Mouse (Mus musculus) ZHBTc4 (cell line): ENCODE data around the gene Lpar5.
A peak's percentile ranks its signal among the peaks of the same experiment; 100 is the strongest.

ENCODE experiments used
- DNase-seq: peaks from one replicate; pipeline ENCODE4 v3.0.0-alpha.2; 2011; ENCODE audit warnings: low read depth, low spot score

The Lpar5 gene

DNA sequence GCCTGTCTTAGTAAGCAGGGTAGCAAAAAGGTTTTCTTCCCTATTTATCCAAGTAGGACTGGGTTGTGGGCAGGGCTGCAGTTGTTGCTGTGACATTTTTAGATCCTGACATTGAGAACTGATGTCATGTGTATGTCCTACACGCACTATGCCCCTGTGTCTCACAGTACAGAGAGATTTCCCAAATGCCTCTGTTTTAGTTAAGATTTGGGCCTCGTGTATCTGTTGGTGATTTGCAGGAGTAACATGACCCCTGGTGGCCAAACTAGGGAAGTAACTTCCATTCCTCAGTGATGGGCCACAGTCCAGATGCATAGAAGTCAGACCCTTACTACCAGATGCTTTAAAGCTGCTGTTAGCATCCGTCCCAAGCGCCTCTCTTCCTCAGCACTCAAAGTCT is 16.7 kb downstream of the Lpar5 start:
- peak; percentile 85 for DNase-seq

DNA sequence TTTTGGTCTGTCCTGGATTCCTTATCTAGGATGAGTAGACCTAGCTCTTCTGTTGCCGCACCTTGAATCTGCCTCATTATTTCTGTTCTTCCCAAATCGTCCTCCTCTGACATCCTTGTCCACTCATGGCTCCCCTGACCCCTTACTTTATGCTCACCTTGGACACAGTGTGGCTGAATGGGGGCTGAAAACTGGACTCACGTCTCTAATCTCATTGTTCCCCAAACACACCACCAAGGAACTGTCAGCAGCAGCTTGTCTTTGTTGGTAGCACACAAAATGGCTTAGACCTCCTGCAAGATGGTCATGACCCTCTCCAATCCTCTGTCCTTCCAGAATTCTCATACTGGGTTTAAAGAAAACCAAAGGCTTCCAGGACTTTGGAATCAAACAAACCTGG is 20.2 kb downstream of the Lpar5 start:
- DNase-seq: no peak

DNA sequence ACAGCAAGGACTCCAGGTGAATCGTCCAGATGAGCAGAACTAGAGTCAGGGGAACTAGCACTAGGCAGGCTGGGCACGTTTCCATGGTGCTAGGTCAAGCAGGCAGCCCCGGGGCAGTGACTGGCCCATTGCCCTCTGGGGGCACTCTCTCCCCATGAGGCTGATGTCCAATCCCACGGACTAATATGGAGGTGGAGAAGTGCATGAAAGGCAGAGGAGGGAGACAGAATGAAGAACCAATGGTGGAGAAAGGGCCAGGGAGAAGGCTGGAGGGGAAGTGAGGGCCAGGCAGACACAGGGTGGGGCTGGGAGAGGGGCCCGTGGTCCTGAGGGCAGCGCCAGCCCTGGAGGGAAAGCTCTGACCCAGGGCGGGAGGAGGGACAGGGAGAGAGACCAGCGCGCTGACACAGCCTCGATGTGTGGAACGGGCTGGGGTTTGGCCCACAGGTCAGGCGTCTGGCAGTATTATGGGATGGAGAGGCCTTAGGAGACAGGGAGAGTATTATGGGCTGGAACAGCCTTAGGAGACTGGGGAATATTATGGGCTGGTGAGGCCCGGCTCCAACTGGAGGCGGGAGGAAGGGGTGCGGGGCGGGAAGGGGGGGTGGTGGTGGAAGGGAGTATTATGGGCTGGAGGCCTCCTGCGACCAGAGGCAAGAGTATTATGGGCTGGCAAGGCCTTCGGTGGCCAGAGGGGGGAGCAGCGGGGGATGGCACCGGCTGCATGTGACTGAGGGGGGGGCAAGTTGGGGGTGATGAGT is 21.0 kb downstream of the Lpar5 start:
- DNase-seq: peak; percentile 91

DNA sequence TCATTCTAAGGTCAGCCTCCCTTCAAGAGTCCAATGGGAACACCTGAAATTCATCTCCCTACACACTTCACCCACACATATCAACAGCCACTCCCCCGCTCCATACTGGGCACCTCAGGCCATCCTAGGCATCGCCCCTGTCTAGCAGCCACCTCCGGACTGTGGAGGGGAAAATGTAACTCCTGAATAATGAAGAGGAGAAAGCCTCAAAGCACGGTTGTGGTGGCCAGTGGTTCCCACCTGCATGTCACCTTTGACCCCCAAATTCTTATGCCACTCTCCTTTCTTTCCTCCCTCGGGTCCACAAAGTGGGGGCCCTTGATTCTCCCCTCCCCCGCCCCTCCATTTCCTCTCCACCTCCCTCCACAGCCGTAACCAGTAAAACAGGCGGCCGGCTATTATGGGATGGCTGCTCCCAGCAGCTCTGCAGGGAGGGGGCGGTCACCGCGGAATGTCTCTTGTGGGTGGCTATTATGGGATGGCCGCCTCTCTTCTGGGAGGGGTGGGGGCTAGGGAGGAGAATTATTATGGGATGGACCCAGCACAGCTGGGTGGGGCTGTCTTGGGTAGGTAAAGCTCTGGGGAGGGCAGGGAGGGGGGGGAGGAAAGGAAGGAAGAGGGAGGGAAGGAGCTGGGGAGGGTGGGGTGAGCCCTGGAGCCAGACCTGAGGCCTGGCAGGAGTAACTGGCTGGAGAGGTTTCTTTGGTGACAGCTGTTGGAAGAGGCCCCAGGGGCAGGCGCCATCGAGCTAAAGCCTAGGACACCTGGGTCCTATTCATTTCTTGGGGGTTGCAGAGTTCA is 22.0 kb downstream of the Lpar5 start:
- peak; percentile 90 for DNase-seq

DNA sequence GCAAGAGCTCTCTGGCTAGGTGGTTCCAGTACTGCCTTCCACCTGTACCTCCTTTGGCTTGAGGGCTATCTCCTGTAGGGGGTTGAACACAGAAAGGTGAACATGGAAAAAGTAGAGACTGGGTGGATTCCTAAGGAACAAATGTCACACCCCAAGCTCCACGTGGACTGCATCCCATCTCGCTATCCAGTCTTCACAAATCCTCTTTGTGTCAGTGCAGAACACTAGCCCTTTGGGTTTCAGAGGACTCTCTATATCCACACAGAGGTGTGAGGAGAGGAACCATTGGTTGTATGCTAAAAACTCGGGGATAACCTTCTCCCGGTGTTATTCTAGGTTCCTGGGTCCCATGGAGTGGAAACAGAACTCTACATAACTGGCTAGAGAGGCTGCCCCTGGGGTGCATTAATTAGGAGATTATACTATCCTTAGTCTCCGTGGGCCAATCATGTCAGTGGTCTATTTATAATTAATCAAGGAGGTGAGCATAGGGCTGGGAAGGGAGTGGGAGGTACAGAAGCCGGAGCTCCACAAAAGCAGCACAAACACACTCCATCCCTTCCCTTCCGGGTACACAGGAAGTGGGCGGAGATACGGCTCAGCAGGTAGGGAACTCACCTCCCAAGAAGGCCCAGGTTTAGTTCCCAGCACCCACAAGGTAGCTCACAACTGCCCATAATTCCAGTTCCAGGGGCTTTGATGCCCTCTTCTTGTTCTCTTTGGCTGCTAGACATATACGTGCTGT is 22.8 kb downstream of the Lpar5 start:
- peak; percentile 74 for DNase-seq

DNA sequence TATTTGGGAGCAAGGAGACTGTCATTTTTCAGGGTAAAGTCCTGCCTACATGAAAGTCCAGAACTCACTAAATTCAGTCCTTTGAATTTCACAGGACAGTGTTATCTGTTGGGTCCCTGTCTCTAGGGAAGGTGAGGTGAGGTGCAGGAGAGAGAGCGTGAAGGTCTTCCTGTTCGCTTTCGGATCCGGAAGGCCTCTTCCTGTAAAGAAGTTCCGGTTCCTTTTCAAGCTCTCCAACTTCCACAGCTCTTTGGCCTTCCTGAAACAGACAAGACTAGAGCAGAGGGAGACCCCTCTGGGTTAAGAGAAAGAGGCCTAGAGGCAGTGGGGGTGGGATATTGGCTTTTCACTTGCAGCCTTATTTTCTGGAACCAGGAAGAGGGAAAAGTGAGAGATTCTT is 24.7 kb downstream of the Lpar5 start:
- DNase-seq: no peak

DNA sequence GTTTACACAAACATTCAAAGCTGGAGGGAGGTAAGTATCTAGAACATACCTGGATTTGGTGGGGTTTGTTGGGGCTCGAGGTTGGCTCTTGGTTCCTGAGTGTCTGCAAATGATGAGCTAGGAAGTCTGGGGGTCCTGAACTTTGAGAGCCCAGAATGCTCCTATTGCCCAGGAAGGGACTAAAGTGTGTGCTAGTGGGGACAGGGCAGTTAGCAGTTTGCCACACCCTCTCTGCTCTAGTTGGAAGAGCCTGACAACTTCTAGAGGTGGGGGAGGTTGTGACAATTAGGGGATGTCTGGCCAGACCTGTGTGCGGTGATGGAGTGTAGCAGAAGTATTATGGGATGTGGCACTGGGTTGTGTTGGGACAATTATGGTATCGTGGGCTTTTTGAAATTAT is 27.1 kb downstream of the Lpar5 start:
- DNase-seq: no peak

DNA sequence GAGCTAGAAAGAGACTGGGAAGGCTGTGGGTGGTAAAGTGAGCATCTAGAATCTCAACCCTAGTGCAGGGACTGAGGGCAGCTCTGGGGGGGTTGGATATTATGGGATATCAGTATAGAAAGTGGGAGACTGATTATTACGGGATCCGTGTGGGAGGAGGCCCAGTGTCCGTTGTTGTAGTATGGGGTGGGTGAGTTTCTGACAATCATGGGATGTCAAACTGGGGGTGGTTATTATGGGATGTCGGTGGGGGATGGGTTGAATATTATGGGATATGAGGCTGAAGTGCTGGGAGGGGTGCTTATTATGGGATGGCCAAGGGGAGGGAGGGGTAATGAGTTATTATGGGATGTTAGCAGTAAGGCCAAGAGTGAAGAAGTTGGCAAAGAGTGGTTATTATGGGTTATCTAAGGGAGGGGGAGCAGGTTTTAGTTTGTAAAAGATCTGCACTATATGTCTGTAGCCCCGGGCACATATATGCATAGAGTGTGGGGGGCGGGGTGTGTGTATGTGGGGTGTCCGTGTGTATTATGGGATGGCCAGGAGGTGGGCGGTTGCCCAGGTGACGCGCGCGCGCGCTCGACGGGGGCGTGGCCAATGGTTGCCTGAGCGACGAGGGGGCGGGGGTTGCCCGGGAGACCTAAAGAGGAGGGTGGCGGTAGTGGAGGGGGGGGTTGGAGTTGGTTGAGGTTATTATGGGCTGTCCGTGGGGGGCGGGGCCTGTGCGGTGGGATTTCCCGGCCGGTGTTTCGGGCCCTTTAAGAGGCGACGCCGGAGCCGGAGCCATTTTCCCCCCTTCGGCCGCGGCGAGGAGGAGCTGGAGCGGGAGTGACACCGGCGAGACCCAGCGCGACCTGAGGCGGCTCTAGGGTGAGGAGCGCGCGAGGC is 27.9 kb downstream of the Lpar5 start, which contains the start of gene Chd4:
Chd4 (plus strand) TSS at position 591 of the 888 bp plus-strand sequence.
- peak; percentile 95 for DNase-seq

DNA sequence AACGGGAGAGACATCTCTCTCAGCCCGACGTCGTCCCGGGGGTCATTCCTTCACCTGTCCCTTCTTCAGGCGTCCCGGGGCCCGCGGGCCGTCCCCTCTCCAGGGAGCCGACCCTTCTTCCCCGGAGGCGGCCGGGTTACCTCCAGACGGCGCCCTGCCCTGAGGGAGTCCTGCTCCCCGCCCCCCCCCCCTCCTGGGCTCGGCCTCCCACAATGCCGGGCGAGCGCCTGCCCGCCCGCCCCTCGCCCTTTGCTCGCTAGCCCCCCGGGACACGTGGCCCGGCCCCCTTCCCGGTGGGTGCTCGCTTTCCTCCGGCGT is 28.5 kb downstream of the Lpar5 start:
- no peak for DNase-seq

DNA sequence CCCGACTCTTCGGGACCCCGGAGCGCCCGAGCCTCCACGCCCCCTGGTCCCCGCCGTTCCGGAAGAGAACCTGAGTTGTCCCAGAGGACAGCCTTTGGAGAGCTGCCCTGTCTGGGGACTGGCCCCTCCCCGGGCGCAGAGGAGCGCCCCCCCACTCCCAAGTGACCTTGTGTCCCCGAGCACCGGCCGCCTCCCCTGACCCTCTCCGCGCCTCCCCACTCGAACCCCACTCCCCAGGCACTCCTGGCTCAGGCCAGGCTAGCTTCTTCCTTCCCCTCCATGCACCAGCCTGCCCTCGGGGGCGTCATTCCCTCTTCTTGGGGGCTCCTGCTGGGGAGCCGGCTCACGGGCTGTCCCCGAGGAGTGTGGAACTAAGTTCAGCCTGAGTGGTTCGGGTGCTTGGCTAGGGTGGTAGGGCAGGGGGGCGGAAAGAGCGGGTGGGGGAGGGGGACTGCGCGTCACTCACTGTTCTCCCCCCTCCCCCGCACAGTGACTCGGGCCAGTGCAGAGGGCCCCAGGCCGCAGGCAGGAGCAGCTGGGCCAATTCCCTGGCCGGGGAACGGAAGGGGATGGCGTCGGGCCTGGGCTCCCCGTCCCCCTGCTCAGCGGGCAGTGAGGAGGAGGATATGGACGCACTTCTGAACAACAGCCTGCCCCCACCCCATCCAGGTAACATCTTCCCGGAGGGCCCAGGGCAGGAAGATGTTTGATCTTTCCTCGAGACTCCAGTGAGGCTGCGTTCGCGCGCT is 29.1 kb downstream of the Lpar5 start:
- peak; percentile 39 for DNase-seq

DNA sequence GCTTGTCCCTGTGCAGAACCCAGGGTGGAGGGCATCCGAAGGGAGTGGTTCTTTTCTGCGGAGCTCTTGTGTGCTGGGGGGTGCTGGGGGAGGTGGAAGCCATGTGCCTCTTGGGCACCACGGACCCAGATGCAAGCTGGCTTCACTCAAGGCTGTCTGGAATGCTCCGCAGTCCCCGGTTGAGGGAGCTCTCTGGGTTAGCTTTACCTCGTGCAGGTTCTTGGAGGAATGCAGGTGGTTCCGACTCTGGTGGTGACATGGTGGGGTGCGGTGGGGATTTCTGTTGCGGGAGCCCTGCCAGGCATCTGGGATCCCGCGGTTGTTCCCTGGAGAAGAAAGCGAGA is 29.6 kb downstream of the Lpar5 start:
- no peak for DNase-seq

DNA sequence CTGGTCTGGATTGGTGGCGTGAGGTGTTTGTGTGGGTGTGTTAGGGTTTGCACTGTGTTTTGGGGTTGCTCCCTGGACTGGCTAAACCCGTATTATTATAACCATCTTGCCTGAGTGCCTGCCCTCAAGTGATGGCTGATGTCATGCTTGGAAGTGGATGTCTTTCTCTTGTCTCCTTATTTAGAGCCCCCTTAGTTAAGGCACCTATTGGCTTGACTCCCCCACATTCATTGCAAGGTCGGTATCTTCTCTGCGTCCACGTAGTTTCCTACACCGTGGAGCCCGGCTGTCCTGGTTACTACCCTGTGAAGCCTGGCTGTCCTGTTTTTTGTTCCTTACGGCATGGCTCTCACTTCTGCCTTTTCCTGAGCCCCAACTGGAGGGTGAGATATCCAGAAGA is 30.2 kb downstream of the Lpar5 start:
- no peak for DNase-seq

DNA sequence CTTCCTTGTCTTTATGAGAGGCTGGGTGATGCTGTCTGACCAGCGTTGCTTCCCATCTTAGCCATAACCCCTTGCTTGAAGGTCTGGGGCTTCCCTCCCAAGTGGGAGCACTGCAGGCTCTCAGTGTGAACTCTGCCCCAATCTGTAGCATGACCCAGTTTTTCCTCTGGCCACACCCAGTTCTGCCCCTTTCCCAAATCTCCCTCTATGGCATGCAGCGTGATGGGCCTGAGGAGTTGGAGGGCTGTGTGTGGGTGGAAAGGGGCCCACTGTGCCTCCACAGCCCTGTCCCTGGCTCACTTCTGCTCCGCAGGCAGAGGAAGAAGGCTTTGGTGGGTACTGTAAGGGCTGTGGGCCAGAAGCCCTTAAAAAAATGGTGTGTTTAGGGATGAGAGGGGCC is 30.8 kb downstream of the Lpar5 start:
- no peak for DNase-seq

DNA sequence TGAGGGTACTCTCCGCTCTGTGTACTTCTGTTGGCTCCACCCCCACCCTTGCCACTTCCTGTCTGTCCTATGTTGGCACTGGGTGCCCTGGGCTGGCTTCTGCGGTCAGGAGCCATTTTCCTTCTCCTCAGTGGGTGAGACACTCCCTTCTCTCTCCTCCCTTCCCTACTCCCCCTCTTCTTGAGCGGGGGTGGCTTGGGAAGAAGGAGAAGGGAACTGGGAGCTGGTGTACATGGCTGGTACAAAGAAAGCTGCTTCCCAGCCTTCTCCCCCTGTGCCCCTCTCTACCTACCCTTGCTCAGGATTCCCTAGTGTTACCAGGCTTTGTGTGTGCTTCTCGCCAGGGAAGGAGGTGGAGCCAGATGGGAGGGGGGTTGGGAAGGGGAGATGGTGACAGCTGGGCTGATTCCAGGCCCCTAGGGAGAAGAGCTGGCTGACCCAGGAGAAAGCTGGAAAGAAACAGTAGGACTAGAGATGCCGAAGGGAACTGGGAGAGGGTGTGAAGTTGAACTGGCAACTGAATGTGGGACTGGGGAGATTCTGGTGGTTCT is 31.8 kb downstream of the Lpar5 start:
- DNase-seq: no peak

DNA sequence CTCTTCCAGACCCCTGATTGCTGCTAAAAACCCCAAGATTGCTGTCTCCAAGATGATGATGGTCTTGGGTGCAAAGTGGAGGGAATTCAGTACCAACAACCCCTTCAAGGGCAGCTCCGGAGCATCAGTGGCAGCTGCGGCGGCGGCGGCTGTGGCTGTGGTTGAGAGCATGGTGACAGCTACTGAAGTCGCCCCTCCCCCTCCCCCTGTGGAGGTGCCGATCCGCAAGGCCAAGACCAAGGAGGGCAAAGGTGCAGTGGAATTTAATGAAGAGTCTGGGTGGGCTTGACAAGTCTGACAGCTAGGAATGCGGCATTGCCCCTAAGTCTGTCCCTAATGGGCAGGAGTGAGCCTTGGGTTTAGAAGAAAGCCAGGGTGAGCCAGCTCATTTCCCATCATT is 33.7 kb downstream of the Lpar5 start:
- DNase-seq: peak; percentile 41

DNA sequence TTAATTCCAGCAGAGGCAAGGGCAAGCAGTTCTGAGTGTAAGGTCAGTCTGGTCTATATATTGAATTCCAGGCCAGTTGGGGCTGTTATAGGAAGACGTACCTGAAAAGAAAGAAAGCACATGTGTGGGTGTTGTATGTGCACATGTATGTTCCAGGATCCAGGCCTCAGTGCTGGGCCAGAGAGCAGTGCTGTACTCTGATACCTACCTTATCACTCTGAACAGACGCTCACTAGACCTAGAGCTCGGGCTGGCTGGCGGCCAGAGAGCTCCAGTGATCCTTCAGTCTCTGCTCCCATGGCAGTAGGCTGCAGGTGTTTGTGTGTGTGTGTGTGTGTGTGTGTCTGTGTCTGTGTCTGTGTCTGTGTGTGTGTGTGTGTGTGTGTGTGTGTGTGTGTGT is 36.5 kb downstream of the Lpar5 start:
- DNase-seq: no peak

DNA sequence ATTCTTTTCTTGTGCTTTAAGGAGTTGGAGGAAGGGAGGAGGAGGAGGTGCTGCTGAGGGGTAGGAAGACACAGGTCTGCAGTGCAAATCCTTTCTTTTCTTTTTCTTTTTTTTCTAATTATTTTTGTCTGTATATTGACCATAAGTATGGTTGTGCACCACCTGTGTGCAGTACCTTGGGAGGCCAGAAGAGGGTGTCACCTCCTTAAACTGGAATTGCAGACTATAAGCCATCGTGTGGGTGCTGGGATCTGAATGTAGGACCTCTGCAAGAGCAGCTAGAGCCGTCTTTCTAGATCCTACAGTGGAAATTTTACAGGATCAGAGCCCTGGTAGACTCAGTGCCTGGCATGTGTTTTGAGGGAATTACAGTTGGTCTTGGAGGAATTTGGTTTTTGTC is 40.0 kb downstream of the Lpar5 start:
- DNase-seq: peak; percentile 76

DNA sequence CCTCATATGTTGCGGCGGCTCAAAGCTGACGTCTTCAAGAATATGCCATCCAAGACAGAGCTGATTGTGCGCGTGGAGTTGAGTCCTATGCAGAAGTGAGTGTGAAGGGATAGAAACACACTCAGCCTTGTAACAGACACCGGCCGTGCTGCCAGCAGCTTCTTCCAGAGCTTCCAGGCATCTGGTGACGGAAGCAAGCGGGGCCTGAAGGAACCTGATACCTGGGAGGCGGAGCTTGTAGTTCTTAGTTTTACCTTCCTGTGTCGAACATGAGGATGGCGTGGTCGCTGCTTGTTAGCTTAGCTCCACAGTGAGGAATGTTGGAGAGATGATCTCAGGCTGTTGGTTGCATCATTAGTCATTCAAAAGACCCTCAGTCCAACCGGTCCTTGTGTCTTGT is 41.7 kb downstream of the Lpar5 start:
- peak; percentile 39 for DNase-seq

DNA sequence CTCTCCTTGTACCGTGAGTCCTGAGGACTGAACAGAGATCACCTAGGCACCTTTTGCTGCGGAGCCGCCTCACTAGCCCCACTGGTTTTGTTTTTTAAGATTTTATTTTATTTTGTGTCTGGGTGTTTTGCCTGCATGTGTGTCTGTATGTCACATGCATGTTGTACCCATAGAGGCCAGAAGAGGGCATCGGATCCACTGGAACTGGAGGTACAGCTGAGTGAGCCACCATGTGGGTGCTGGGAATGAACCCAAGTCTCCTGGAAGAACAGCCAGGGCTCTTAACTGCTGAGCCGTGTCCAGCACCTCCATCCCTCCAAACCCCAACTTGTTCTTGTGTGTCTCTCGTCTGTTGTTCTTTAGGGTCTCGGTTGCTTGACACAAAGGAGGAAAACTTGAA is 43.2 kb downstream of the Lpar5 start:
- peak; percentile 81 for DNase-seq

DNA sequence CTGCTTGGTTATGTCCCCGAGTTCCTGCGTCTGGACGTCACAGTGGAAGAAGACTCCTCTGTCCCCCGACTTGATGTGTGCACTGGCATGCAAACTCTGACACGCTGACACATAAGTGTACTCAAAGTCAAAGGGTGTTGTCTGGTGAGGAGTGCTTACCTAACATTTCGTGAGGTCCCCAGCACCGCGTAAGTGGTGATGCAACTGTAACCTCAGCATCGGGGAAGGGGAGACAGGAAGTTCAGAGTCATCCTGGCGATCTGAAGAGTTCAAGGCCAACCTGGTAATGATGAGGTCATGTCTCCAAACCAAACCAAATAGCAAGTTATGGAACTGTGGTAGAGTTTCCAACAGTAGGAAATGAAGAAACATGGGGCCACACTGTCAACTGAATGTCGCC is 44.8 kb downstream of the Lpar5 start:
- no peak for DNase-seq

DNA sequence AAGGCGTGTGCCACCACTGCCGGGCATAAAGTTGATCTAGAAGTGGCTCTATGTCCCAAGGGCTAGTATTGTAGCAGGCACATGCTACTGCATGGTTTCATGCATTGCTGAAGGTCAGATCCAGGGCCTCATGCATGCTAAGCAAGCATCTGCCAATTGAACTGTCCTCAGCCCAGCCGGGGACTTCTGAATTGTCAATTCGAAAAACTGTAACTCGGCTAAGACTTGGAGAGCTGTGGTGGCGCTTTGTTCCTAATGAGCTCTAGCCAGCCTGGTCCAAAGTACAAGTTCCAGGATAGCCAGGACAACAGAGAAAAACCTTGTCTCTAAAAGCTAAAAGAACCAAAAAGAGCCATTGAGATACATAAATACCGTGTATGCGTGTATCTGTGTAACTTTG is 51.7 kb downstream of the Lpar5 start:
- DNase-seq: no peak
